ENCODE assay signal across 8 mouse cellular contexts in the genomic region with DNA sequence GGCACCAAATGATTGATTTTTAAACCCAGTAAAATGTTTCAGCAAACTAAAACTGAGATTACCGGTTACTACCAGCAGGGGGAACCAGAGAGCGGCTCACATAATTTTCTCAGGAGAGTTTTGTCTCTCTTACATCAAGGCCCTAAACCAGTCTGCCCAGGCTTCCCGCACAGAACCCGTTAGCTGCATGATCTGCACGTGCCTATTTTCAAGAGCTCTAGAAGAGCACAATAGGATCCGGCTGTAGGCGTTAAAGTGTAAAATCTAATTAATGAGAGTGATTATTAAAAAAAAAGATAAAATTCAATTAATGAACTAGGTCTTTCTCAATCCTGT. TPM values are rescaled to one million over a fixed set of nuclear protein-coding genes. Genes with fewer than 3 reads are reported as not detected.
DNase-seq lines count a peak whose midpoint lies in the region; TF ChIP-seq lines count a peak whose summit lies in the region.

No protein-coding gene starts in this region.

- H3K79me2 ChIP-seq in CH12.LX (replicated peaks; ENCODE audit: control insufficient read depth, extremely low read depth, insufficient read depth, poor library complexity, severe bottlenecking): no peaks in the 10 kb centered on the region

- TF ChIP-seq RAD21 in CH12.LX (IDR thresholded peaks at IDR 0.05; ENCODE audit: low read depth, low read length): peak; percentile 74

- peak; percentile 54 to 83 for TF ChIP-seq CTCF in CH12.LX (conservative IDR thresholded peaks at IDR 0.05 in 1 of 2, IDR thresholded peaks at IDR 0.05 in 1 of 2; ENCODE audit: low read depth in 2 of 2, low read length in 2 of 2)
- TF ChIP-seq CTCF in lung, adult 2 months (IDR thresholded peaks at IDR 0.05; ENCODE audit: insufficient read depth, low read length): peak; percentile 16; the same call in 1 of the 2 replicates

- peak; percentile 66 for DNase-seq in CH12.LX (ENCODE audit: extremely low read depth)
- peak; percentile 70 to 72 for DNase-seq in adrenal gland, adult 18-20 months (ENCODE audit: low spot score in 2 of 2)
- peak; percentile 60 for DNase-seq in embryo, embryonic 10 days (ENCODE audit: low spot score)
- peak; percentile 68 for DNase-seq in heart, adult 8-10 months (ENCODE audit: low spot score)
- DNase-seq in kidney, postnatal 14 days: peak; percentile 74
- DNase-seq in lung, adult 2 months: peak; percentile 59
- DNase-seq in retina, embryonic 14.5 days (ENCODE audit: low spot score): peak; percentile 85
- peak; percentile 30 to 65 for DNase-seq in urinary bladder, postnatal 4 days (ENCODE audit: low spot score in 2 of 2)

- 4% methylated on average over 7 of the region's 7 CpGs for WGBS in lung, adult 2 months

- H3K4me2 ChIP-seq in CH12.LX (ENCODE audit: insufficient read depth, low read depth, poor library complexity, severe bottlenecking): no peak overlapping the region

- H3K4me3 ChIP-seq in CH12.LX (replicated peaks in 1 of 3; ENCODE audit: low read depth in 2 of 3, low read length in 2 of 3, poor library complexity in 1 of 3): no peak overlapping the region
- no peak overlapping the region for H3K4me3 ChIP-seq in lung, adult 2 months (replicated peaks; ENCODE audit: extremely low read depth, low read depth, low read length)

- in situ Hi-C loops in CH12.LX (cut with MboI; ENCODE audit: low pct_ligation_motif_present, low pct_unique_long_range_greater_than_20kb, low sequenced_read_pairs): loop anchor here (10.0 kb wide), 1 partner anchor 280 kb away; no protein-coding TSS in a partner anchor

- H3K9ac ChIP-seq in CH12.LX (ENCODE audit: insufficient read depth, low read depth): no peak overlapping the region

- 0 out of 4 replicates have a peak, but pooled peaks cover 0 to 2% of the 10 kb centered on the region in 2 experiments for H3K4me1 ChIP-seq in CH12.LX (ENCODE audit: control insufficient read depth in 1 of 2, insufficient read depth in 2 of 2)
- peaks cover 7% of the 10 kb centered on the region for H3K4me1 ChIP-seq in lung, adult 2 months (ENCODE audit: control insufficient read depth, insufficient read depth, low read length)

- no peaks in the 10 kb centered on the region for H3K36me3 ChIP-seq in CH12.LX (replicated peaks in 1 of 2; ENCODE audit: control insufficient read depth in 1 of 2, insufficient read depth in 1 of 2, low read length in 1 of 2)

- no peaks in the 10 kb centered on the region for H3K9me3 ChIP-seq in CH12.LX (replicated peaks; ENCODE audit: low read length)

- no peaks in the 10 kb centered on the region for H3K27me3 ChIP-seq in CH12.LX (replicated peaks)

- dilution Hi-C loops in CH12.LX (cut with MboI; ENCODE audit: extremely low pct_ligation_motif_present, extremely low pct_unique_long_range_greater_than_20kb, low sequenced_read_pairs): no loop called here

- H3K27ac ChIP-seq in CH12.LX (ENCODE audit: insufficient read depth, low read depth): no peak overlapping the region

- no peak for TF ChIP-seq POLR2A in CH12.LX (IDR thresholded peaks at IDR 0.05; ENCODE audit: low read depth, low read length)
- no peak for TF ChIP-seq POLR2A in lung, adult 2 months (IDR thresholded peaks at IDR 0.05; ENCODE audit: borderline replicate concordance, extremely low read depth, low read depth, low read length)

- TF ChIP-seq EP300 in CH12.LX (IDR thresholded peaks at IDR 0.05; ENCODE audit: low read length): no peak

TF ChIP-seq in CH12.LX, 34 proteins besides CTCF, POLR2A, EP300 and RAD21:
- TF ChIP-seq BHLHE40 (IDR thresholded peaks at IDR 0.05; ENCODE audit: low read depth, low read length): peak; percentile 94
- TF ChIP-seq ETS1 (conservative IDR thresholded peaks at IDR 0.05; ENCODE audit: low read depth, low read length): no peak
- TF ChIP-seq HCFC1 (IDR thresholded peaks at IDR 0.05; ENCODE audit: low read depth, low read length): no peak
- no peak for TF ChIP-seq SIN3A (IDR thresholded peaks at IDR 0.05; ENCODE audit: low read length)
- peak; percentile 32; the same call in 1 of the 2 replicates for TF ChIP-seq ZNF384 (IDR thresholded peaks at IDR 0.05; ENCODE audit: low read depth, low read length)
- TF ChIP-seq SMC3 (IDR thresholded peaks at IDR 0.05; ENCODE audit: low read depth, low read length): peak; percentile 71
- no peak for TF ChIP-seq TCF12 (IDR thresholded peaks at IDR 0.05; ENCODE audit: low read depth, low read length)
- TF ChIP-seq CHD1 (IDR thresholded peaks at IDR 0.05; ENCODE audit: low read depth, low read length): no peak
- TF ChIP-seq ZC3H11A (IDR thresholded peaks at IDR 0.05; ENCODE audit: low read depth, low read length): peak; percentile 36

RNA-seq across cellular contexts. Expression of a gene that starts 57.3 kb away (rescaled TPM):
- total RNA-seq in CH12.LX (2012; rRNA removed) (not detected in 2 replicates), CH12.LX (2014; rRNA removed) (not detected in 2 replicates)
- not detected in 2 replicates for polyA plus RNA-seq in CH12.LX (2012; ENCODE audit: insufficient read length, low read depth)
- 100 to 1,000 TPM; 141 to 179 TPM for total RNA-seq in adrenal gland, adult 18-20 months (2021)
- total RNA-seq in heart, adult 8-10 months (2022): 10 to 100 TPM; 64.1 to 69.9 (median 68.6) TPM
- 17.0 and 25.4 TPM in 2 replicates for polyA plus RNA-seq in lung, adult 2 months (2012; rRNA removed)

Comparison
In these comparisons a context has a peak if more than half of its experiments do, and no peak if none do; other contexts are left out.
1. RNA of a gene that starts 57.3 kb away (total RNA-seq): 141 to 179 TPM in adrenal gland, adult 18-20 months and 64.1 to 69.9 TPM in heart, adult 8-10 months; not detected in CH12.LX; every median in the first group is over 10 times any median in the second.
2. Peak in every context shown above with its lines, with median percentiles within 50 percentile points of each other: DNase-seq.